Mouse (Mus musculus): ENCODE measurements around the gene Ube2e3. TPM values are rescaled to one million over a fixed set of nuclear protein-coding genes. Genes with fewer than 3 reads are reported as not detected.

Gene Ube2e3
- total RNA-seq, 2 experiments from 2014 or later, result 26.4 to 27.3 TPM

- DNase-seq (ENCODE audit: low spot score), result no peak
Measured at GRCm38 (mm10) chr2:78882068-78882467, 14.1 kb downstream of the Ube2e3 start.

GRCm38 (mm10) chr2:78882743-78883433 is 15.0 kb downstream of the Ube2e3 start:
- no peak for DNase-seq (ENCODE audit: low spot score)

GRCm38 (mm10) chr2:78886446-78886845 is 18.5 kb downstream of the Ube2e3 start:
- no peak for DNase-seq (ENCODE audit: low spot score)

GRCm38 (mm10) chr2:78888190-78888589 is 20.3 kb downstream of the Ube2e3 start:
- DNase-seq (ENCODE audit: low spot score), result no peak

- no peak for DNase-seq (ENCODE audit: low spot score)
Measured at GRCm38 (mm10) chr2:78895216-78895615, 27.3 kb downstream of the Ube2e3 start.

- no peak for DNase-seq (ENCODE audit: low spot score)
Measured at GRCm38 (mm10) chr2:78905916-78906315, 38.0 kb downstream of the Ube2e3 start.

- DNase-seq (ENCODE audit: low spot score), result no peak
Measured at GRCm38 (mm10) chr2:78911516-78911915, 43.6 kb downstream of the Ube2e3 start.

GRCm38 (mm10) chr2:78914861-78915260 is 46.9 kb downstream of the Ube2e3 start:
- peak; percentile 7 for DNase-seq (ENCODE audit: low spot score)

- DNase-seq (ENCODE audit: low spot score), result no peak
Measured at GRCm38 (mm10) chr2:78922980-78923674, 55.2 kb downstream of the Ube2e3 start.

GRCm38 (mm10) chr2:78925807-78926206 is 57.9 kb downstream of the Ube2e3 start:
- no peak for DNase-seq (ENCODE audit: low spot score)

GRCm38 (mm10) chr2:78927625-78928024 is 59.7 kb downstream of the Ube2e3 start:
- DNase-seq (ENCODE audit: low spot score), result no peak

- no peak for DNase-seq (ENCODE audit: low spot score)
Measured at GRCm38 (mm10) chr2:78928080-78928479, 60.2 kb downstream of the Ube2e3 start.

- no peak for DNase-seq (ENCODE audit: low spot score)
Measured at GRCm38 (mm10) chr2:78931358-78931757, 63.4 kb downstream of the Ube2e3 start.

GRCm38 (mm10) chr2:78959451-78959850 is 91.5 kb downstream of the Ube2e3 start:
- DNase-seq (ENCODE audit: low spot score), result no peak

GRCm38 (mm10) chr2:78960288-78960687 is 92.4 kb downstream of the Ube2e3 start:
- DNase-seq (ENCODE audit: low spot score), result no peak

- no peak for DNase-seq (ENCODE audit: low spot score)
Measured at GRCm38 (mm10) chr2:78961023-78961422, 93.1 kb downstream of the Ube2e3 start.

GRCm38 (mm10) chr2:78961580-78961979 is 93.7 kb downstream of the Ube2e3 start:
- DNase-seq (ENCODE audit: low spot score), result no peak

- no peak for DNase-seq (ENCODE audit: low spot score)
Measured at GRCm38 (mm10) chr2:78964995-78965394, 97.1 kb downstream of the Ube2e3 start.

GRCm38 (mm10) chr2:78965396-78965795 is 97.5 kb downstream of the Ube2e3 start:
- no peak for DNase-seq (ENCODE audit: low spot score)

GRCm38 (mm10) chr2:78970088-78970487 is 102.2 kb downstream of the Ube2e3 start:
- DNase-seq (ENCODE audit: low spot score), result no peak
